Mouse (Mus musculus) midbrain, postnatal 0 days (tissue): ENCODE results near the gene Ssbp4. TPM values are rescaled to one million over a fixed set of nuclear protein-coding genes. Genes with fewer than 3 reads are reported as not detected.

Experiments
- ATAC-seq: fragments of 200-750 bp; cut with Nextera tagmentation; 2 replicates; pipeline ENCODE4 v1.8.0; 2017; ENCODE audit warnings: moderate number of reproducible peaks, mild to moderate bottlenecking, moderate TSS enrichment, moderate library complexity; ENCODE audit not compliant: low FRiP score
- DNase-seq: peaks from one replicate; pipeline ENCODE4 v3.0.0-alpha.2; 2015; ENCODE audit warnings: low spot score
- H3K27ac ChIP-seq: fragments of 300-500 bp; sonication (generic); 2 replicates; pipeline ENCODE4 v1.5.1; 2014; ENCODE audit warnings: low read depth, mild to moderate bottlenecking, low read length, mixed read lengths
- H3K27me3 ChIP-seq: fragments of 300-500 bp; sonication (generic); 2 replicates; pipeline ENCODE4 v1.6.1; 2014; ENCODE audit warnings: low read length, control low read depth, mixed read lengths; ENCODE audit not compliant: insufficient read depth
- H3K36me3 ChIP-seq: fragments of 300-500 bp; sonication (generic); 2 replicates; pipeline ENCODE4 v1.6.1; 2014; ENCODE audit warnings: low read length, control low read depth, mixed read lengths; ENCODE audit not compliant: insufficient read depth
- H3K4me1 ChIP-seq: fragments of 300-500 bp; sonication (generic); 2 replicates; pipeline ENCODE4 v1.6.1; 2014; ENCODE audit warnings: mild to moderate bottlenecking, control low read depth, antibody characterized with exemption, low read length, mixed read lengths; ENCODE audit not compliant: insufficient read depth
- H3K4me2 ChIP-seq: fragments of 300-500 bp; sonication (generic); 2 replicates; pipeline ENCODE4 v1.6.1; 2014; ENCODE audit warnings: low read depth, mild to moderate bottlenecking, low read length, mixed read lengths; ENCODE audit not compliant: poor library complexity, severe bottlenecking
- H3K4me3 ChIP-seq: fragments of 300-500 bp; sonication (generic); 2 replicates; pipeline ENCODE4 v1.5.1; 2014; ENCODE audit warnings: low read depth, mild to moderate bottlenecking, low read length, moderate library complexity
- H3K9ac ChIP-seq: fragments of 300-500 bp; sonication (generic); replicated peaks from 2 replicates; pipeline ENCODE4 v1.6.1; 2014; ENCODE audit warnings: mild to moderate bottlenecking, low read length, moderate library complexity, mixed read lengths; ENCODE audit not compliant: poor library complexity, severe bottlenecking
- H3K9me3 ChIP-seq: fragments of 300-500 bp; sonication (generic); 2 replicates; pipeline ENCODE4 v1.6.1; 2016; ENCODE audit warnings: low read length, control low read depth
- CTCF ChIP-seq: IDR thresholded peaks from 2 replicates; pipeline ENCODE4 v1.5.1; 2016; ENCODE audit warnings: antibody characterized with exemption, mild to moderate bottlenecking
- WGBS: fragments of 180-500 bp; shearing (Covaris S2); extraction: QIAGEN DNeasy Blood & Tissue Kit; methylation state at CpG from one replicate; pipeline ENCODE4 v1.1.7; 2014; 5-methylcytosine and 5-hydroxymethylcytosine counted together
- polyA plus RNA-seq: library from polyadenylated mRNA; unstranded; fragments of >200 nt; fragmentation: Nextera tagmentation; extraction: Ambion mirVana; gene quantifications from 2 replicates; pipeline ENCODE4 v1.2.1, GENCODE M21; 2015
- total RNA-seq: library from RNA; depleted of rRNA; stranded (reverse); fragments of >200 nt; gene quantifications from 2 replicates; pipeline ENCODE4 v1.2.3, GENCODE M21; 2014

Ssbp4 gene
- total and polyA plus RNA-seq, 2 experiments from 2014 or later: 230 to 392 TPM

DNA sequence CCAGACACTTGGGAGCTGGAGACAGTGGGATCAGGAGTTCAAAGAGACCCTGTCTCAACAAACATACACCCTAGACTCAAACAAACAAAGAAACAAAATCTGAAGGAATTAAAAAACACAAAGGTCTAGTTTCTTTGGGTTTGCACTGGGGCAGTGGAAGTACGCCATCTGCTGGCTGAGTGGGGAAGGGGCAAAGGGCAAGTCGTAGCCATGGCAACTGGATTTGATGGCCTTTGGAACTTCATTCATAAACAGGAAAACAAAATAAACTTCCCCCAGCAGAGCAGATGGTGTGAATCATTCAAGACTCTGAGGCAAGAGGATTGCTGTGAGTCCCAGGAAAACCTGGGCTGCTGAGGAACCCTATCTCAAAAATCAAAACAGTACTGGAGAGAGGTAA is 44.6 kb upstream of the Ssbp4 start:
- H3K9ac ChIP-seq: no peak overlapping the region

DNA sequence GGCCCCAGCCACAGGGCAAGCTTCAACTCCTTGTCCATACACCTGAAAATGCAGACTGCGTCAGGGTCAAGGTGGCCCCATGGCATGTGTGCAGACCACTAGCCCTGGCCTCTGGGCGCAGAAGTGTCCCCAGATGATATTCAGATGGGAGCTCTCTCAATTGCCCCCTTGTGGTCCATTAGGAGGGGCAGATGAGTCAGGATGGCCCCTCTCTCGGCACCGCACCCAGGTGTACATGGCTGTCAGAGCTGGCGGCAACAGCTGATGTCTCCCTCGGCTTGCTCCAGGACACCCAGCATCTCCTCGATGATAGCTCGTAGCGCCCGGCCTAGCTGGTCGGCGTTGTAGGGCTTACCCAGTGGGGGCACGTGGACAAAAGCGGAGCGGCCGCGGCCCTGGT is 41.7 kb upstream of the Ssbp4 start:
- Histone ChIP-seq H3K9me3 (no peaks in the 10 kb centered on the region), H3K36me3 (peaks cover 28% of the 10 kb centered on the region), H3K9ac (no peak overlapping the region), H3K4me1 (no peaks in the 10 kb centered on the region), H3K27me3 (no peaks in the 10 kb centered on the region), H3K27ac (no peak overlapping the region), H3K4me2 (no peak overlapping the region), H3K4me3 (no peak overlapping the region)
- no peak for DNase-seq
- TF ChIP-seq CTCF: no peak
- ATAC-seq: no peak
- WGBS: 92% methylated on average over 17 of the region's 17 CpGs

More for the DNA sequence above, 44.6 kb upstream of the Ssbp4 start:
- TF ChIP-seq CTCF: peak; percentile 71
- Histone ChIP-seq H3K36me3 (peaks cover 33% of the 10 kb centered on the region), H3K9me3 (no peaks in the 10 kb centered on the region), H3K4me2 (no peak overlapping the region), H3K27ac (no peak overlapping the region), H3K27me3 (no peaks in the 10 kb centered on the region), H3K4me3 (no peak overlapping the region), H3K4me1 (no peaks in the 10 kb centered on the region)
- ATAC-seq (no peak), DNase-seq (no peak)
- WGBS: 43% methylated on average over 2 of the region's 2 CpGs

GRCm38 (mm10) chr8:70649324-70649723 is 40.7 kb upstream of the Ssbp4 start:
- 30% methylated on average over 4 of the region's 4 CpGs for WGBS
- Histone ChIP-seq H3K27ac (peak overlapping the region; percentile 26; the same call in 1 of the 2 replicates), H3K9ac (no peak overlapping the region), H3K4me2 (no peak overlapping the region), H3K4me3 (no peak overlapping the region), H3K9me3 (no peaks in the 10 kb centered on the region), H3K4me1 (no peaks in the 10 kb centered on the region), H3K27me3 (no peaks in the 10 kb centered on the region), H3K36me3 (peaks cover 22% of the 10 kb centered on the region)
- no peak for TF ChIP-seq CTCF
- ATAC-seq: peak; percentile 38; the same call in 1 of the 2 replicates
- peak; percentile 95 for DNase-seq

GRCm38 (mm10) chr8:70648921-70649320 is 40.2 kb upstream of the Ssbp4 start:
- H3K36me3 ChIP-seq: peaks cover 22% of the 10 kb centered on the region
- H3K4me3 ChIP-seq: no peak overlapping the region
- ATAC-seq (no peak), DNase-seq (no peak)
- H3K4me1 ChIP-seq: no peaks in the 10 kb centered on the region
- no peaks in the 10 kb centered on the region for H3K9me3 ChIP-seq
- H3K9ac ChIP-seq: no peak overlapping the region
- peak overlapping the region; percentile 26; the same call in 1 of the 2 replicates for H3K27ac ChIP-seq
- no peaks in the 10 kb centered on the region for H3K27me3 ChIP-seq
- WGBS: 49% methylated on average over 3 of the region's 3 CpGs
- no peak for TF ChIP-seq CTCF
- H3K4me2 ChIP-seq: no peak overlapping the region

- 64% methylated on average over 1 of the region's 1 CpGs for WGBS
- peaks cover 22% of the 10 kb centered on the region for H3K36me3 ChIP-seq
- TF ChIP-seq CTCF: no peak
- H3K4me1 ChIP-seq: no peaks in the 10 kb centered on the region
- ATAC-seq (no peak; the same call in 1 of the 2 replicates), DNase-seq (no peak)
- no peak overlapping the region for H3K4me2 ChIP-seq
- H3K4me3 ChIP-seq: no peak overlapping the region
- no peak overlapping the region for H3K27ac ChIP-seq
- no peaks in the 10 kb centered on the region for H3K27me3 ChIP-seq
- H3K9me3 ChIP-seq: no peaks in the 10 kb centered on the region
- no peak overlapping the region for H3K9ac ChIP-seq
These were observed 39.4 kb upstream of the Ssbp4 start for GRCm38 (mm10) chr8:70648164-70648442.

DNA sequence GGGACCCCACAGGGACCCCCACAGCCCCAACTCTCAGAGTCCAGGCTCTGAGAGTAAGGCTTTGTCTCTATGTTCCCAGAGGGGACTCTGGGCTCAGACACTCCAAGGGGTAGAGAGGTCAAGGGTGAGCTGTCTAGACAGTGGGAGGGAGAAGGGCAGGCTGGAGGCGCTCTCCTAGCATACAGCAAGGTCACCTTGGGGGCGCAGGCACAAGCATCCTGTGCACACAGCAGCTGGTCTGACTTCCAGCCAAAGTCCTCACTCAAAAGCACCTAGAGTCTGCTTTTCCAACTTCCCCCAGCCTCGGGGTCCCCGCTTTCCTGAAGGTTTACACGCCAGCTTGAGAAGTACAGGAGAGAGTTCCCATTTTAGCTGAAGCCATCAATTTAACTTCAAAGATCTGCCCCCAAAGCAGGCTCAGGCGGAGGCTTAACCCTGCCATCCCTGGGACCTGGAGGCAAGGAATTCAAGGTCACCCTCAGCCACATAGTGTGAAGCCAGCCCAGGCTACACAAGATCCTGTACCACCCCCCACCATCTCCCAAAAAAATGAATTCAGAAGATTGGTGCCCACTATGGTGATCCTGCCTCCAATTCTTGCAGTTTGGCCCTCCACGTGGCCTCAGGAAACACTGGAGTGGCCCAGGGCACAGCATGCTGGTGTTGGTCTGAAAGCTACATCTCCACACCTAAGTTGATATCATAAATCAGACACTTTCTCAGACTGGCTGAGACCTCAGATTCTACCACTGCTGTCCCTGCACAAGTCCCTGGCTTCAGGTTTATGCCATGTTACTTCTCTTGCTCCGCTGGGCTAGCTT is 38.9 kb upstream of the Ssbp4 start:
- DNase-seq (no peak), ATAC-seq (no peak)
- Histone ChIP-seq H3K9ac (no peak overlapping the region), H3K27ac (no peak overlapping the region), H3K9me3 (no peaks in the 10 kb centered on the region), H3K4me2 (no peak overlapping the region), H3K4me3 (no peak overlapping the region), H3K4me1 (no peaks in the 10 kb centered on the region), H3K36me3 (peaks cover 22% of the 10 kb centered on the region), H3K27me3 (no peaks in the 10 kb centered on the region)
- no peak for TF ChIP-seq CTCF
- WGBS: 64% methylated on average over 8 of the region's 8 CpGs
